Mouse (Mus musculus) embryonic facial prominence, embryonic 15.5 days (tissue): Measurements from ENCODE around the gene Zfp990. TPM values are rescaled to one million over a fixed set of nuclear protein-coding genes. Genes with fewer than 3 reads are reported as not detected.
"Not testable (repeated sequence)": the region's sequence is repeated elsewhere in the genome, so short reads cannot be mapped to it uniquely, and the experiment has no call there.

ENCODE experiments used
- ATAC-seq: fragments of 200-750 bp; cut with Nextera tagmentation; 2 replicates; pipeline ENCODE4 v1.8.0; 2017; ENCODE audit warnings: low read depth, moderate TSS enrichment; ENCODE audit not compliant: insufficient number of reproducible peaks, low FRiP score, low TSS enrichment
- H3K27ac ChIP-seq: fragments of 300-500 bp; sonication (generic); replicated peaks from 2 replicates; pipeline ENCODE4 v1.5.1; 2015; ENCODE audit warnings: mild to moderate bottlenecking, inconsistent platforms
- H3K27me3 ChIP-seq: fragments of 300-500 bp; sonication (generic); 2 replicates; pipeline ENCODE4 v1.6.1; 2015; ENCODE audit warnings: inconsistent platforms
- H3K36me3 ChIP-seq: fragments of 300-500 bp; sonication (generic); 2 replicates; pipeline ENCODE4 v1.6.1; 2015; ENCODE audit warnings: mild to moderate bottlenecking, inconsistent platforms
- H3K4me1 ChIP-seq: fragments of 300-500 bp; sonication (generic); 2 replicates; pipeline ENCODE4 v1.6.1; 2015; ENCODE audit warnings: inconsistent platforms
- H3K4me2 ChIP-seq: fragments of 300-500 bp; sonication (generic); replicated peaks from 2 replicates; pipeline ENCODE4 v1.6.1; 2015; ENCODE audit warnings: mild to moderate bottlenecking, inconsistent platforms
- H3K4me3 ChIP-seq: fragments of 300-500 bp; sonication (generic); replicated peaks from 2 replicates; pipeline ENCODE4 v1.5.1; 2015; ENCODE audit warnings: mild to moderate bottlenecking, inconsistent platforms
- H3K9ac ChIP-seq: fragments of 300-500 bp; sonication (generic); 2 replicates; pipeline ENCODE4 v1.6.1; 2015; ENCODE audit warnings: inconsistent platforms
- H3K9me3 ChIP-seq: fragments of 300-500 bp; sonication (generic); replicated peaks from 2 replicates; pipeline ENCODE4 v1.6.1; 2016; ENCODE audit warnings: inconsistent platforms
- WGBS: fragments of 180-500 bp; shearing (Covaris S2); methylation state at CpG from one replicate; pipeline ENCODE4 v1.1.7; 2015; 5-methylcytosine and 5-hydroxymethylcytosine counted together
- polyA plus RNA-seq: library from polyadenylated mRNA; unstranded; fragments of >200 nt; fragmentation: Nextera tagmentation; extraction: Ambion mirVana; gene quantifications from 2 replicates; pipeline ENCODE4 v1.2.1, GENCODE M21; 2015

The Zfp990 gene
- polyA plus RNA-seq = not detected in 2 replicates

DNA sequence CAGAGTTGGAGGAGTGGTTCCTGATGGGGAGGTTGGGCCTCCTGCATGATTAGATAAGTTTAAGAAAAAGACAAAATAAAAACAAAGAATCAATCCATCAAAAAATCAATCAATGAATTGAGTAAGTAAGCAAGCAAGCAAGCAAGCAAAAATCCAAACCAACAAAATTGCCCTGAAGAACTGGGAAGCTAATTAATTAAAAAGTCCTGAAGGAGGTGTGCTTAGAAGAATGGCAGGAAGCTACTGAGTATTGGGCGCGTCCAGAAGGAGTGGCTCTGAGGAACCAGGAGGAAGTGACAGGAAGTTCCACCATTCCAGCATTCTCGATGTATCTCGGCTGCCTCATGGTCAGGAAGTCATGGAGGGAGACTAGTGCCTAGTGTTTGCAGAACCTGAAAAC is at the start of gene Zfp990:
Gene Zfp990 (plus strand): TSS at position 301 of the 400 bp plus-strand sequence.
- not testable (repeated sequence) for ATAC-seq
- whole genome bisulfite sequencing = 92% methylated on average over 4 of the region's 4 CpGs

GRCm38 (mm10) chr4:145463553-145464253 is 46.9 kb upstream of the Zfp990 start:
- H3K9me3 ChIP-seq, H3K9ac ChIP-seq, H3K4me1 ChIP-seq, H3K36me3 ChIP-seq, H3K27me3 ChIP-seq, H3K27ac ChIP-seq, ATAC-seq: not testable (repeated sequence)
- WGBS = 16% methylated on average over 66 of the region's 68 CpGs
- H3K4me3 ChIP-seq = peak overlapping the region; percentile 36
- H3K4me2 ChIP-seq = peak overlapping the region; percentile 56

More for the DNA sequence above, at the start of gene Zfp990:
- H3K4me3 ChIP-seq, H3K4me1 ChIP-seq, H3K4me2 ChIP-seq, H3K36me3 ChIP-seq, H3K9ac ChIP-seq, H3K9me3 ChIP-seq, H3K27ac ChIP-seq, H3K27me3 ChIP-seq: not testable (repeated sequence)

DNA sequence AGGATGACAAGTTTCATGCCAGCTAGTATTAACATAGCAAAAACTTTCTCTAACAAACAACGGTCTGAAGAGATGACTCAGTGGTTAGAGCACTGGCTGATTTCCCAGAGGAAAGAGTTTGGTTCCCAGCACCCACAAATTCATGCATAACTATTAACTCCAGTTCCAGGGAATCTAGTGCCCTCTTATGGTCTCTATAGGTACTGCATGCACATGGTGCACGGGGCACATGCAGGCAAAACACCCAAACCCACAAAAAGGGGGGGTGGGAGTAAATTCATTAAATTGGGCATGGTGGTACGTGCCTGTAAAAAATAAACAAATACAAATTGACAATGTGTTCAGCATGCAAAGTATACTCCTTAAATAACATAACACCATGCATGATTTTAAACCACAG is 32.4 kb upstream of the Zfp990 start:
- H3K4me3 ChIP-seq = no peak overlapping the region
- no peaks in the 10 kb centered on the region for H3K27me3 ChIP-seq
- ATAC-seq = no peak
- WGBS = 77% methylated on average over 3 of the region's 3 CpGs
- H3K36me3 ChIP-seq = no peaks in the 10 kb centered on the region
- peaks cover 17% of the 10 kb centered on the region for H3K9me3 ChIP-seq
- no peak overlapping the region for H3K4me2 ChIP-seq
- no peak overlapping the region for H3K9ac ChIP-seq
- H3K4me1 ChIP-seq = no peaks in the 10 kb centered on the region
- H3K27ac ChIP-seq = no peak overlapping the region

GRCm38 (mm10) chr4:145480699-145481098 is 29.9 kb upstream of the Zfp990 start:
- not testable (repeated sequence) for H3K27ac ChIP-seq, H3K4me2 ChIP-seq, ATAC-seq, H3K36me3 ChIP-seq, H3K9ac ChIP-seq, H3K27me3 ChIP-seq, H3K4me3 ChIP-seq, H3K4me1 ChIP-seq
- H3K9me3 ChIP-seq = peaks cover 23% of the 10 kb centered on the region
- 89% methylated on average over 8 of the region's 8 CpGs for whole genome bisulfite sequencing

GRCm38 (mm10) chr4:145489396-145489795 is 21.2 kb upstream of the Zfp990 start:
- Histone ChIP-seq H3K4me1 (no peaks in the 10 kb centered on the region), H3K4me2 (no peak overlapping the region), H3K4me3 (no peak overlapping the region), H3K27me3 (no peaks in the 10 kb centered on the region), H3K9ac (no peak overlapping the region), H3K9me3 (peaks cover 7% of the 10 kb centered on the region; the same call in 1 of the 2 replicates), H3K27ac (no peak overlapping the region), H3K36me3 (no peaks in the 10 kb centered on the region)
- no peak for ATAC-seq

- no peaks in the 10 kb centered on the region for H3K27me3 ChIP-seq
- no peaks in the 10 kb centered on the region for H3K4me1 ChIP-seq
- H3K27ac ChIP-seq = no peak overlapping the region
- H3K9me3 ChIP-seq = no peaks in the 10 kb centered on the region
- H3K4me2 ChIP-seq = no peak overlapping the region
- no peaks in the 10 kb centered on the region for H3K36me3 ChIP-seq
- WGBS = 78% methylated on average over 11 of the region's 11 CpGs
- no peak overlapping the region for H3K9ac ChIP-seq
- no peak overlapping the region for H3K4me3 ChIP-seq
- ATAC-seq = no peak
These were observed 18.4 kb upstream of the Zfp990 start for GRCm38 (mm10) chr4:145492132-145492531.

DNA sequence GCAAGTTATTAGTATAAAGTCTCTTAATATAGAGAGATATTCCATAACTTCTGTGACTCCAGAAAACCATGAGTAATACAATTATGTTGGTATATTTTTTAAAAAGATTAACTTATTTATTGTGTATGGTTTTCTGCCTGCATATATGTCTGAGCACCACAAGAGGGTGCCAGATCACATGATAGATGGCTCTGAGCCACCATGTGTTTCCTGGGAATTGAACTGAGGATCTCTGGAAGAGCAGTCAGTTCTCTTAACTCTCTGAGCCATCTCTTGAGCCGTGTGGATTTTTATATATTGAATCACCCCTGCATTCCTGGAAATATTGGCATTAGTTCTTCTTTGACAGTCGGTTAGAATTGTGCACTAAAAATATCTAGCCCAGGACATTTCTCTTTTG is 17.2 kb upstream of the Zfp990 start:
- H3K36me3 ChIP-seq, H3K4me3 ChIP-seq, ATAC-seq, H3K27ac ChIP-seq, H3K4me1 ChIP-seq, H3K9ac ChIP-seq, H3K4me2 ChIP-seq, H3K9me3 ChIP-seq, H3K27me3 ChIP-seq: not testable (repeated sequence)
- 61% methylated on average over 2 of the region's 2 CpGs for WGBS

GRCm38 (mm10) chr4:145514637-145515036 is 4.1 kb downstream of the Zfp990 start:
- 43% methylated on average over 2 of the region's 2 CpGs for WGBS
- H3K27ac ChIP-seq, H3K4me2 ChIP-seq, H3K4me3 ChIP-seq, H3K9me3 ChIP-seq, H3K4me1 ChIP-seq, ATAC-seq, H3K9ac ChIP-seq, H3K27me3 ChIP-seq, H3K36me3 ChIP-seq: not testable (repeated sequence)

- H3K36me3 ChIP-seq = not testable (repeated sequence)
- 70% methylated on average over 4 of the region's 4 CpGs for WGBS
These were observed 5.4 kb downstream of the Zfp990 start for GRCm38 (mm10) chr4:145515776-145516565.

GRCm38 (mm10) chr4:145517391-145517790 is 6.8 kb downstream of the Zfp990 start:
- not testable (repeated sequence) for H3K27ac ChIP-seq, H3K9me3 ChIP-seq, H3K4me1 ChIP-seq, H3K9ac ChIP-seq, H3K27me3 ChIP-seq, H3K4me3 ChIP-seq, ATAC-seq, H3K4me2 ChIP-seq, H3K36me3 ChIP-seq
- WGBS = 77% methylated on average over 1 of the region's 1 CpGs

More at GRCm38 (mm10) chr4:145515776-145516565, 5.4 kb downstream of the Zfp990 start:
- not testable (repeated sequence) for ATAC-seq, H3K4me1 ChIP-seq, H3K27ac ChIP-seq, H3K27me3 ChIP-seq, H3K4me3 ChIP-seq, H3K9me3 ChIP-seq, H3K9ac ChIP-seq, H3K4me2 ChIP-seq

- WGBS = 77% methylated on average over 5 of the region's 5 CpGs
- not testable (repeated sequence) for ATAC-seq, H3K9ac ChIP-seq, H3K36me3 ChIP-seq, H3K4me1 ChIP-seq, H3K4me2 ChIP-seq, H3K9me3 ChIP-seq, H3K27ac ChIP-seq, H3K4me3 ChIP-seq, H3K27me3 ChIP-seq
These were observed 33.3 kb downstream of the Zfp990 start for GRCm38 (mm10) chr4:145543861-145544260.
